ENCODE assay signal across 11 mouse cellular contexts in genomic region chr9:66179795-66180194, GRCm38 (mm10). TPM values are rescaled to one million over a fixed set of nuclear protein-coding genes. Genes with fewer than 3 reads are reported as not detected.
DNase-seq lines count a peak whose midpoint lies in the region; ATAC-seq and TF ChIP-seq lines count a peak whose summit lies in the region.
"Had no signal": no experiment of that assay in that cellular context is flagged by ENCODE, and none has a peak within 500 bp of the region (broad histone marks: within the 10 kb centered on the region; RNA-seq: fewer than 3 reads in every experiment).

No protein-coding gene starts in this region.

- DNase-seq in liver, result peak; percentile 74
- DNase-seq in liver, embryonic 11.5 days (ENCODE audit: low spot score), result no peak
- DNase-seq in lung, embryonic 14.5 days, result no peak
- no peak for DNase-seq in embryo, embryonic 10 days (ENCODE audit: low spot score)
- no peak for DNase-seq in left cerebral cortex, adult 11 months (ENCODE audit: low spot score)
- DNase-seq in left cerebral cortex, adult 9 months (ENCODE audit: low spot score in 2 of 2), result no peak
- DNase-seq: thymus, adult 2 months had no signal

- no peaks in the 10 kb centered on the region for H3K27me3 ChIP-seq in liver, embryonic 11.5 days (replicated peaks; ENCODE audit: control insufficient read depth, insufficient read depth, low read length)
- H3K27me3 ChIP-seq in heart, embryonic 16.5 days (ENCODE audit: control insufficient read depth, insufficient read depth, low read length), result no peaks in the 10 kb centered on the region
- H3K27me3 ChIP-seq in lung, embryonic 14.5 days (ENCODE audit: insufficient read depth, low read length), result no peaks in the 10 kb centered on the region
- H3K27me3 ChIP-seq in stomach, embryonic 16.5 days (ENCODE audit: control insufficient read depth, insufficient read depth, low read length), result no peaks in the 10 kb centered on the region
- H3K27me3 ChIP-seq: intestine, embryonic 15.5 days had no signal

- no peak overlapping the region for H3K4me2 ChIP-seq in liver, embryonic 11.5 days
- H3K4me2 ChIP-seq in heart, embryonic 16.5 days (ENCODE audit: low read depth, low read length), result no peak overlapping the region
- no peak overlapping the region for H3K4me2 ChIP-seq in lung, embryonic 14.5 days
- no peak overlapping the region for H3K4me2 ChIP-seq in stomach, embryonic 16.5 days (ENCODE audit: low read depth, low read length)
- H3K4me2 ChIP-seq: intestine, embryonic 15.5 days had no signal

- no peaks in the 10 kb centered on the region for H3K9me3 ChIP-seq in liver, embryonic 11.5 days (ENCODE audit: control insufficient read depth, low read length)
- no peaks in the 10 kb centered on the region for H3K9me3 ChIP-seq in heart, embryonic 16.5 days (replicated peaks; ENCODE audit: control insufficient read depth, low read length)
- no peaks in the 10 kb centered on the region for H3K9me3 ChIP-seq in lung, embryonic 14.5 days (ENCODE audit: low read depth, low read length)
- H3K9me3 ChIP-seq in stomach, embryonic 16.5 days (replicated peaks; ENCODE audit: control insufficient read depth, low read length), result no peaks in the 10 kb centered on the region
- H3K9me3 ChIP-seq: intestine, embryonic 15.5 days; megakaryocyte, embryonic 14.5 days had no signal

- H3K4me3 ChIP-seq in liver, embryonic 11.5 days (ENCODE audit: low read depth, low read length), result no peak overlapping the region
- H3K4me3 ChIP-seq in heart, embryonic 16.5 days (ENCODE audit: low read length), result no peak overlapping the region
- no peak overlapping the region for H3K4me3 ChIP-seq in lung, embryonic 14.5 days (ENCODE audit: low read depth, low read length)
- no peak overlapping the region for H3K4me3 ChIP-seq in stomach, embryonic 16.5 days (replicated peaks; ENCODE audit: low read length)
- H3K4me3 ChIP-seq: intestine, embryonic 15.5 days; megakaryocyte, embryonic 14.5 days had no signal

- H3K36me3 ChIP-seq in liver, embryonic 11.5 days (ENCODE audit: control insufficient read depth, insufficient read depth, low read length), result no peaks in the 10 kb centered on the region
- H3K36me3 ChIP-seq in heart, embryonic 16.5 days (ENCODE audit: control insufficient read depth, insufficient read depth), result no peaks in the 10 kb centered on the region
- H3K36me3 ChIP-seq in lung, embryonic 14.5 days (ENCODE audit: insufficient read depth), result no peaks in the 10 kb centered on the region
- no peaks in the 10 kb centered on the region for H3K36me3 ChIP-seq in stomach, embryonic 16.5 days (ENCODE audit: control insufficient read depth, insufficient read depth, low read length)
- H3K36me3 ChIP-seq: intestine, embryonic 15.5 days had no signal

- no peak overlapping the region; the same call in 1 of the 2 replicates for H3K27ac ChIP-seq in liver, embryonic 11.5 days (ENCODE audit: low read depth, low read length)
- H3K27ac ChIP-seq in heart, embryonic 16.5 days (ENCODE audit: low read length), result peak overlapping the region; percentile 43; the same call in 1 of the 2 replicates
- H3K27ac ChIP-seq in lung, embryonic 14.5 days (ENCODE audit: low read depth), result no peak overlapping the region
- H3K27ac ChIP-seq in stomach, embryonic 16.5 days (ENCODE audit: low read length), result 0 out of 2 replicates have a peak overlapping the region, but pooled peaks have one; percentile 8
- H3K27ac ChIP-seq: intestine, embryonic 15.5 days had no signal

- H3K4me1 ChIP-seq in liver, embryonic 11.5 days (replicated peaks; ENCODE audit: control insufficient read depth, insufficient read depth, low read length), result peaks cover 48% of the 10 kb centered on the region
- peaks cover 20% of the 10 kb centered on the region for H3K4me1 ChIP-seq in heart, embryonic 16.5 days (ENCODE audit: control insufficient read depth, insufficient read depth, low read length)
- peaks cover 4% of the 10 kb centered on the region; the same call in 1 of the 2 replicates for H3K4me1 ChIP-seq in lung, embryonic 14.5 days (ENCODE audit: insufficient read depth)
- 0 out of 2 replicates have a peak, but pooled peaks cover 4% of the 10 kb centered on the region for H3K4me1 ChIP-seq in stomach, embryonic 16.5 days (ENCODE audit: control insufficient read depth, insufficient read depth, low read length)

- no peak for TF ChIP-seq CTCF in lung, embryonic 14.5 days (IDR thresholded peaks at IDR 0.05; ENCODE audit: low read depth)

- 55% methylated on average over 6 of the region's 6 CpGs for WGBS in liver, embryonic 11.5 days
- WGBS in heart, embryonic 16.5 days, result 28% methylated on average over 6 of the region's 6 CpGs
- 64% methylated on average over 6 of the region's 6 CpGs for WGBS in lung, embryonic 14.5 days
- WGBS in stomach, embryonic 16.5 days, result 67% methylated on average over 6 of the region's 6 CpGs

- no peak overlapping the region for H3K9ac ChIP-seq in liver, embryonic 11.5 days (ENCODE audit: low read depth, low read length)
- no peak overlapping the region for H3K9ac ChIP-seq in heart, embryonic 16.5 days (ENCODE audit: low read length)
- H3K9ac ChIP-seq in lung, embryonic 14.5 days, result no peak overlapping the region
- no peak overlapping the region for H3K9ac ChIP-seq in stomach, embryonic 16.5 days (ENCODE audit: low read length)
- H3K9ac ChIP-seq: intestine, embryonic 15.5 days had no signal

- ATAC-seq in liver, embryonic 11.5 days (replicated peaks; ENCODE audit: low FRiP score), result no peak
- peak; percentile 74 for ATAC-seq in heart, embryonic 16.5 days (replicated peaks; ENCODE audit: extremely low read depth, insufficient read depth, low FRiP score)
- peak; percentile 29; the same call in 1 of the 2 replicates for ATAC-seq in lung, embryonic 14.5 days (ENCODE audit: insufficient read depth)
- ATAC-seq in stomach, embryonic 16.5 days (ENCODE audit: insufficient read depth, low FRiP score), result peak; percentile 26; the same call in 1 of the 2 replicates
- ATAC-seq: intestine, embryonic 15.5 days had no signal

RNA-seq across cellular contexts. Expression of gene Dapk2, which starts 21.8 kb away (rescaled TPM):
- polyA plus RNA-seq in liver, embryonic 11.5 days (2014; fragmentation: Nextera tagmentation; extraction: Ambion mirVana), result 5.9 and 6.1 TPM in 2 replicates
- polyA plus RNA-seq in heart, embryonic 16.5 days (2015; fragmentation: Nextera tagmentation; extraction: Ambion mirVana), result 6.4 and 6.5 TPM in 2 replicates
- polyA plus RNA-seq in lung, embryonic 14.5 days (2014; fragmentation: Nextera tagmentation; extraction: Ambion mirVana), result 5.9 and 7.6 TPM in 2 replicates
- 7.6 and 10.2 TPM in 2 replicates for polyA plus RNA-seq in stomach, embryonic 16.5 days (2015; fragmentation: Nextera tagmentation; extraction: Ambion mirVana)

RNA-seq across cellular contexts. Expression of gene Ciao2a, which starts 53.4 kb away (rescaled TPM):
- 256 and 260 TPM in 2 replicates for polyA plus RNA-seq in liver, embryonic 11.5 days (2014; fragmentation: Nextera tagmentation; extraction: Ambion mirVana)
- 152 and 175 TPM in 2 replicates for polyA plus RNA-seq in heart, embryonic 16.5 days (2015; fragmentation: Nextera tagmentation; extraction: Ambion mirVana)
- polyA plus RNA-seq in lung, embryonic 14.5 days (2014; fragmentation: Nextera tagmentation; extraction: Ambion mirVana), result 145 and 151 TPM in 2 replicates
- 144 and 158 TPM in 2 replicates for polyA plus RNA-seq in stomach, embryonic 16.5 days (2015; fragmentation: Nextera tagmentation; extraction: Ambion mirVana)

RNA-seq across cellular contexts. Expression of gene Snx1, which starts 53.4 kb away (rescaled TPM):
- polyA plus RNA-seq in liver, embryonic 11.5 days (2014; fragmentation: Nextera tagmentation; extraction: Ambion mirVana), result 129 and 139 TPM in 2 replicates
- polyA plus RNA-seq in heart, embryonic 16.5 days (2015; fragmentation: Nextera tagmentation; extraction: Ambion mirVana), result 66.8 and 73.6 TPM in 2 replicates
- polyA plus RNA-seq in lung, embryonic 14.5 days (2014; fragmentation: Nextera tagmentation; extraction: Ambion mirVana), result 116 TPM in 2 replicates
- polyA plus RNA-seq in stomach, embryonic 16.5 days (2015; fragmentation: Nextera tagmentation; extraction: Ambion mirVana), result 121 and 122 TPM in 2 replicates

Comparison
In these comparisons a context has a peak if more than half of its experiments do, and no peak if none do; other contexts are left out.
1. H3K27ac ChIP-seq: peak in heart, embryonic 16.5 days (single experiment) and stomach, embryonic 16.5 days (single experiment); none in liver, embryonic 11.5 days (single experiment) and lung, embryonic 14.5 days (single experiment).